Mouse (Mus musculus): ENCODE results near the gene Rpsa. TPM values are rescaled to one million over a fixed set of nuclear protein-coding genes. Genes with fewer than 3 reads are reported as not detected.
"Not testable (repeated sequence)": the region's sequence is repeated elsewhere in the genome, so short reads cannot be mapped to it uniquely, and the experiment has no call there.

The Rpsa gene
- total and polyA plus RNA-seq, 2 experiments from 2014 or later = 949 to 2,026 TPM

DNA sequence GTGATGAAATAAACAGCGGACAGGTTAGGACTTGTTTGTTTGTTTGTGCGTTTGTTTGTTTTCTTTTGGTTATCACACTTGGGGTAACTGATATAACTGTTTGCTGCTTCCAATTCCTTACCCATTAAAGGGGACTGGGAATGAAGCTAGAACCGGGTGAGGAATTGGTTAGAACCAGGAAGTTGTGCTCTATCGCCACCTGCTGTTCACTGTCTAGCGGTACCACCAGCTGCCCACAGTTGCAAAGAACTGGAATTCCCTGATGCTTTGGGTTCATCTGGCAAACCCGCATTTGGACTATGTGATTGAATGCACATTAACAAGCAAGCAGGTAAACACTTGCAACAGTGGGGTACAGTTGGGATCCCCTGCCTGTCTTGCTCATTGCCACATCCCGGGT lies 28.8 kb upstream of the Rpsa start:
- Histone ChIP-seq H3K27ac (ENCODE audit: low read depth, low read length) (no peak overlapping the region), H3K4me2 (ENCODE audit: low read depth) (no peak overlapping the region), H3K27me3 (ENCODE audit: insufficient read depth, low read length) (no peaks in the 10 kb centered on the region; the same call in 1 of the 2 replicates), H3K4me1 (ENCODE audit: insufficient read depth) (no peaks in the 10 kb centered on the region), H3K9me3 (ENCODE audit: low read length) (no peaks in the 10 kb centered on the region), H3K4me3 (ENCODE audit: low read depth, low read length) (no peak overlapping the region), H3K9ac (no peak overlapping the region), H3K36me3 (ENCODE audit: insufficient read depth) (no peaks in the 10 kb centered on the region)
- peak; percentile 90 for TF ChIP-seq CTCF (IDR thresholded peaks at IDR 0.05; ENCODE audit: low read depth)
- ATAC-seq (peak; percentile 69; the same call in 1 of the 2 replicates), DNase-seq (peak; percentile 84)
- 20% methylated on average over 7 of the region's 7 CpGs for WGBS

DNA sequence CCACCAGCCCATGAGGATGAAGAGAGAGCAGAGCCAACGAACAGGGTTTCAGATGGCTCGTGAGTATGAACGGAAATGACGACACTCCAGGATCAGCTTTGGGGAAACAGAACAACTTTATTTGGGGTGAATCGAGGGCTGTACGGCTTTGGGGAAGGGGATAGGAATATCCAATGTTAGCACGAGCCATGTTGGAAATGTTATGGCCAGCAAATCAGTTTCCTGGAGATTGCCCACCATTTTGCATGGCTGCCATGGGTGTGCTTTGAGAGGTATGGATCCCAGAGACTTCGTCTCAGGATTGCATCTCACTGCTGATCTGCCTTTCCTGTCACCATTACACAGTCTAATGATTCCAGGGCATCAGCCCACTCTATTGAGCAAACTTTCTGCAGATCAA lies 28.2 kb upstream of the Rpsa start:
- 86% methylated on average over 8 of the region's 8 CpGs for WGBS
- no peaks in the 10 kb centered on the region; the same call in 1 of the 2 replicates for H3K27me3 ChIP-seq (ENCODE audit: insufficient read depth, low read length)
- H3K27ac ChIP-seq (ENCODE audit: low read depth, low read length) = no peak overlapping the region
- no peaks in the 10 kb centered on the region for H3K9me3 ChIP-seq (ENCODE audit: low read length)
- no peak for TF ChIP-seq CTCF (IDR thresholded peaks at IDR 0.05; ENCODE audit: low read depth)
- no peak for ATAC-seq
- H3K4me3 ChIP-seq (ENCODE audit: low read depth, low read length) = no peak overlapping the region
- DNase-seq = no peak
- no peak overlapping the region for H3K9ac ChIP-seq
- H3K4me2 ChIP-seq (ENCODE audit: low read depth) = no peak overlapping the region
- no peaks in the 10 kb centered on the region for H3K4me1 ChIP-seq (ENCODE audit: insufficient read depth)
- no peaks in the 10 kb centered on the region for H3K36me3 ChIP-seq (ENCODE audit: insufficient read depth)

DNA sequence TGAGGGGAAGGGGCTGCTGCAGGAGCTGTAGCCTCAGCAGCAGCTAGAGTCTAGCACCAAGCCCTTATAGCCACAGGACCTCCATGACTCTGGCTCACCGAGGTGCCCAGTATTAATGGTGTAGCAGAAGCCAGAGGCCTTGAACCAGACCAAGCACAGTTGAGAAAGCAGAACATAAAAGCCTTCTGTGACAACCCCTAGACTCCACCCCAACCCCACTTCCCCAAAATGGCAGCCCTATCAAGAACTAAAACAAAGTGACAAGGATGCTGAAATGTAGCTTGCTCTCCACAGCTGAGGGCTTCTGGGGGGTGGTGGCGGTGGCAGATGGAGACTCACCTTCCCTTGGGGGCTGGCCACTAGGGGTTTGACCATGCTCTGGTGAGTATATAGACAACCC lies 26.3 kb upstream of the Rpsa start:
- WGBS = 93% methylated on average over 2 of the region's 2 CpGs
- H3K27me3 ChIP-seq (ENCODE audit: insufficient read depth, low read length) = no peaks in the 10 kb centered on the region; the same call in 1 of the 2 replicates
- H3K36me3 ChIP-seq (ENCODE audit: insufficient read depth) = no peaks in the 10 kb centered on the region
- H3K4me1 ChIP-seq (ENCODE audit: insufficient read depth) = no peaks in the 10 kb centered on the region
- no peaks in the 10 kb centered on the region for H3K9me3 ChIP-seq (ENCODE audit: low read length)
- no peak overlapping the region for H3K9ac ChIP-seq
- no peak overlapping the region for H3K4me3 ChIP-seq (ENCODE audit: low read depth, low read length)
- H3K4me2 ChIP-seq (ENCODE audit: low read depth) = no peak overlapping the region
- ATAC-seq (no peak), DNase-seq (no peak)
- H3K27ac ChIP-seq (ENCODE audit: low read depth, low read length) = no peak overlapping the region
- TF ChIP-seq CTCF (IDR thresholded peaks at IDR 0.05; ENCODE audit: low read depth) = no peak

DNA sequence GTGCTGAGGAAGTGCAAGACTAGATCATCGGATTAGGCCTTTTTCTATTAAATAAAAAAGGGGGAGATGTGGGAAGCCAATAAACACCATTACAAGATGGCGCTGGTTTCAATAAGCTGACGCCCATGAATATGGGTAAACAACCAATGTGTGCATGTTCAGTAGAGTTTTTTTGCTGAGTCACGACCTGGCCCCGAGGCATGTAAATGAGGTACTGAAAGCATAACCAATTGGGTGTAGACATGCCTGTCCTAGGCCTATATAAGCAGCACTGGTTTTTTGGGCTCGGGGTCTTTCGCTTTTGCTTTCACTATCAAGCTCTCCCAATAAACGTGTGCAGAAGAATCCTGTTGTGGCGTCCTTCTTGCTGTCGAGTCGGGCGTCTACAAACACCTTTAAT lies 18.5 kb upstream of the Rpsa start:
- H3K9me3 ChIP-seq (ENCODE audit: low read length); H3K36me3 ChIP-seq (ENCODE audit: insufficient read depth); H3K27ac ChIP-seq (ENCODE audit: low read depth, low read length); DNase-seq; ATAC-seq; H3K4me1 ChIP-seq (ENCODE audit: insufficient read depth); H3K4me2 ChIP-seq (ENCODE audit: low read depth); H3K27me3 ChIP-seq (ENCODE audit: insufficient read depth, low read length); H3K9ac ChIP-seq; H3K4me3 ChIP-seq (ENCODE audit: low read depth, low read length): not testable (repeated sequence)
- WGBS = 93% methylated on average over 12 of the region's 12 CpGs

DNA sequence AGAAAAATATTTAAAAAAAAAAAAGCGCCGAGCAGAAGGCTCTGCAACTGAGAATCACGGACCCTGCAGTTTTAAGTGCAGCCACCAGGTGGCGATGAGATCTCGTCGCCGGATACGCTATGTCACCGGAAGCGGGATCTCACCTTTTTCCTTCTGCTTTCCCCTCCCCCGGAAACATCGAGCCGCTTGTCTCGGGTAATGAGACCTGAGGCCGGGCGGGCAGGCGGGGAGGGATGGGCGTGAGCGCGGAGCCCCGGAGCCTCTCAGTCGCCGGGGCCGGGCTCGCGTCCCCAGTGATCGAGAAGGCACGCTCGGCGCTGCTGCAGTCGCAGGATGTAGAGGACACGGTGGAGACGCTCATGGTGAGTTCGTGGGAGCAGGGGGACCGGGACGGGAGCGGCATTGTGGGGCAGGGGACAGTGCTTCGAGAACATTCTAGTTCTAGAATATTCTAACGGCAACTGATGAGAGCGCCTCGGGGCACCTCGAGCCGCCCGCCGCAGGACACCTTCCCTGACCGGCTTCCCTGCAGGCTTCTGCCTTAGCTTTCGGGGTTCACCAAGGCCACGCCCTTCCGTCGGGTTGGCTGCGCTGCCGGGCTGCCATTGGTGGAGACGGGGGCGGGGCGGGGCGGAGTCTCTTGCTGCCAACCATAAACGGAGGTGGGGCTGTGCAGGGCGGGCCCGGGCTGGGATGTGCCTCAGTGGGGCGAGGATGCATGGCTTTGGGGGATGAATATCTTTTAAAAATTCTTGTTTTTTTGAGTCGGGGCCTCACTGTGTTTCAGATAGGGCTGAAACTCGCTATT lies 17.1 kb upstream of the Rpsa start, which contains the start of gene Slc25a38:
TSS of gene Slc25a38 (plus strand) at position 164 of the 808 bp plus-strand sequence.
- Histone ChIP-seq H3K36me3 (ENCODE audit: insufficient read depth) (no peaks in the 10 kb centered on the region), H3K27me3 (ENCODE audit: insufficient read depth, low read length) (no peaks in the 10 kb centered on the region), H3K4me1 (ENCODE audit: insufficient read depth) (no peaks in the 10 kb centered on the region), H3K9ac (peak within 1 kb of the TSS; percentile 81), H3K9me3 (ENCODE audit: low read length) (no peaks in the 10 kb centered on the region), H3K27ac (ENCODE audit: low read depth, low read length) (peak within 1 kb of the TSS; percentile 97), H3K4me3 (ENCODE audit: low read depth, low read length) (peak within 1 kb of the TSS; percentile 93), H3K4me2 (ENCODE audit: low read depth) (peak within 1 kb of the TSS; percentile 58)
- peak; percentile 83 for TF ChIP-seq CTCF (IDR thresholded peaks at IDR 0.05; ENCODE audit: low read depth)
- ATAC-seq (peak; percentile 99), DNase-seq (peak; percentile 96)
- WGBS = 2% methylated on average over 62 of the region's 62 CpGs

DNA sequence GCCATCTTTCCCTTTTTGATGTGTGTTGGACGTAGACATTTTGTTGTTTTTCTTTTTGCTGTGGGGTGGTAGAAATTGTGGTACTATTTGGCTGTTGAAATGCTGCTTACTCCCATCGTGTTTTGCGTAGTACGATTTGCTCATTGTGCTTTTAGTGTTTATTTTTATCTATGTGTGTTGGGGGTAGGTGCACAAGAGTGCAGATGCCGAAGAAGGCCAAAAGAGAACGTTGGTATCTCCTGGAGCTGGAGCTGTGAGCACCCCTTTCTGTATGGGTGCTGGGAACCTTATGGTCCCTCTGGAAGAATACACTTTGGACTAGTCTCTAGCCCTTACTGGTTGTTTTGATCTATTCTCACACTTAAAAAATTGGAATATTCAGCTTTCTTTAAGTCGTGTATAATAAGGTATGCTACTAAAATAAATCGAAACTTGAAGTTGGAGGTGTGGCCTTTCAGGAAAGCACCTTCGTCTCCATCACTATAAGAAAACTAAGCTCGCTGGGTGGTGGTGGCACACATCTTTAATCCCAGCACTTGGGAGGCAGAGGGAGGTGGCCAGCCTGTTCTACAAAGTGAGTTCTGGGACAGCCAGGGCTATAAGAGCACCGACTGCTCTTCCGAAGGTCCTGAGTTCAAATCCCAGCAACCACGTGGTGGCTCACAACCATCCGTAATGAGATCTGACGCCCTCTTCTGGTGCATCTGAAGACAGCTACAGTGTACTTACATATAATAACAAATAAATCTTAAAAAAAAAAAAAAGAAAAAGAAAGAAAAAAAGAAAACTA lies 16.1 kb upstream of the Rpsa start:
- Histone ChIP-seq H3K4me1 (ENCODE audit: insufficient read depth) (no peaks in the 10 kb centered on the region), H3K9me3 (ENCODE audit: low read length) (no peaks in the 10 kb centered on the region), H3K27me3 (ENCODE audit: insufficient read depth, low read length) (no peaks in the 10 kb centered on the region), H3K36me3 (ENCODE audit: insufficient read depth) (no peaks in the 10 kb centered on the region), H3K4me3 (ENCODE audit: low read depth, low read length) (peak overlapping the region; percentile 93), H3K9ac (peak overlapping the region; percentile 81; the same call in 1 of the 2 replicates), H3K4me2 (ENCODE audit: low read depth) (peak overlapping the region; percentile 58), H3K27ac (ENCODE audit: low read depth, low read length) (peak overlapping the region; percentile 97)
- WGBS = 75% methylated on average over 15 of the region's 15 CpGs
- DNase-seq (no peak), ATAC-seq (no peak)
- TF ChIP-seq CTCF (IDR thresholded peaks at IDR 0.05; ENCODE audit: low read depth) = no peak

DNA sequence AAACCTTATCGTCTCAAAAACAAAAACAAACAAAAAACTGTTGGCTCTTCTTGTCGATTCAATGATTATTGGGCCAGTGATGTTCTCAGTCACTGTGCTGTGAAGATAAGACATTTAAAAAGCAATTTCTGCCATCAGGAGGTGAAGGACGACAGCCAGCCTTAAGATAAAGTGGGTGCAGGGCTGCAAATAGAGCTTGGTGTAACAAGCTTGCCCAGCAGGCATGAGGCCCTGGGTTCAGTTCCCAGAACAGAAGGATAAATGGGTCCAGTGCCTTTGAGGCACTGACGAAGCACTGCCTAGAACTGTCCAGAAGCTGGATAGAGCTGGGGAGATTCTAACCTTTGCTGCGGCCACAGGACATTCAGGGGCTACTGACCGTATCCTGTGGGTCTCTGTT lies 15.0 kb upstream of the Rpsa start:
- Histone ChIP-seq H3K27me3 (ENCODE audit: insufficient read depth, low read length) (no peaks in the 10 kb centered on the region), H3K4me1 (ENCODE audit: insufficient read depth) (no peaks in the 10 kb centered on the region), H3K4me3 (ENCODE audit: low read depth, low read length) (no peak overlapping the region), H3K27ac (ENCODE audit: low read depth, low read length) (no peak overlapping the region), H3K9ac (no peak overlapping the region), H3K4me2 (ENCODE audit: low read depth) (no peak overlapping the region), H3K9me3 (ENCODE audit: low read length) (no peaks in the 10 kb centered on the region), H3K36me3 (ENCODE audit: insufficient read depth) (peaks cover 5% of the 10 kb centered on the region)
- DNase-seq (no peak), ATAC-seq (no peak)
- WGBS = 95% methylated on average over 6 of the region's 6 CpGs
- TF ChIP-seq CTCF (IDR thresholded peaks at IDR 0.05; ENCODE audit: low read depth) = no peak

Measured in forebrain, postnatal 0 days (tissue).